Mouse (Mus musculus): ENCODE data around the gene Olfr639. TPM values are rescaled to one million over a fixed set of nuclear protein-coding genes. Genes with fewer than 3 reads are reported as not detected.

The Olfr639 gene
- not detected in 2 replicates for polyA plus RNA-seq (2015; fragmentation: Nextera tagmentation; extraction: Ambion mirVana)

GRCm38 (mm10) chr7:104017203-104017602 lies at the start of gene Olfr639:
TSS of gene Olfr639 (minus strand) at chr7:104017303.
- Histone ChIP-seq H3K4me1 (ENCODE audit: control insufficient read depth, low read depth, low read length) (no peaks in the 10 kb centered on the region), H3K9ac (ENCODE audit: low read depth, low read length) (no peak within 1 kb of the TSS), H3K27ac (ENCODE audit: low read length) (no peak within 1 kb of the TSS), H3K4me3 (ENCODE audit: low read depth, low read length) (no peak within 1 kb of the TSS), H3K4me2 (ENCODE audit: low read depth, low read length) (no peak within 1 kb of the TSS), H3K36me3 (ENCODE audit: control insufficient read depth, insufficient read depth) (no peaks in the 10 kb centered on the region), H3K27me3 (ENCODE audit: control insufficient read depth, insufficient read depth, low read depth, low read length) (no peaks in the 10 kb centered on the region), H3K9me3 (replicated peaks; ENCODE audit: control insufficient read depth, low read length) (no peaks in the 10 kb centered on the region)
- no peak for ATAC-seq (ENCODE audit: low read depth)

GRCm38 (mm10) chr7:104061345-104061744 lies 44.2 kb upstream of the Olfr639 start, which contains the start of gene 4930516K23Rik:
TSS of gene 4930516K23Rik (minus strand) at chr7:104061445.
- no peaks in the 10 kb centered on the region for H3K36me3 ChIP-seq (ENCODE audit: control insufficient read depth, insufficient read depth)
- 37% methylated on average over 2 of the region's 2 CpGs for WGBS (ENCODE audit: insufficient replicate concordance)
- H3K9ac ChIP-seq (ENCODE audit: low read depth, low read length): no peak within 1 kb of the TSS
- H3K27ac ChIP-seq (ENCODE audit: low read length): no peak within 1 kb of the TSS
- H3K4me3 ChIP-seq (ENCODE audit: low read depth, low read length): no peak within 1 kb of the TSS
- H3K4me2 ChIP-seq (ENCODE audit: low read depth, low read length): no peak within 1 kb of the TSS
- H3K27me3 ChIP-seq (ENCODE audit: control insufficient read depth, insufficient read depth, low read depth, low read length): no peaks in the 10 kb centered on the region
- ATAC-seq (ENCODE audit: low read depth): no peak
- H3K4me1 ChIP-seq (ENCODE audit: control insufficient read depth, low read depth, low read length): no peaks in the 10 kb centered on the region
- no peaks in the 10 kb centered on the region for H3K9me3 ChIP-seq (replicated peaks; ENCODE audit: control insufficient read depth, low read length)

GRCm38 (mm10) chr7:104059215-104059614 lies 42.1 kb upstream of the Olfr639 start:
- 73% methylated on average over 1 of the region's 1 CpGs for WGBS (ENCODE audit: insufficient replicate concordance)
- no peaks in the 10 kb centered on the region for H3K9me3 ChIP-seq (replicated peaks; ENCODE audit: control insufficient read depth, low read length)
- no peak overlapping the region for H3K27ac ChIP-seq (ENCODE audit: low read length)
- H3K4me2 ChIP-seq (ENCODE audit: low read depth, low read length): no peak overlapping the region
- no peak overlapping the region for H3K9ac ChIP-seq (ENCODE audit: low read depth, low read length)
- no peak overlapping the region for H3K4me3 ChIP-seq (ENCODE audit: low read depth, low read length)
- H3K4me1 ChIP-seq (ENCODE audit: control insufficient read depth, low read depth, low read length): no peaks in the 10 kb centered on the region
- no peak for ATAC-seq (ENCODE audit: low read depth)
- no peaks in the 10 kb centered on the region for H3K36me3 ChIP-seq (ENCODE audit: control insufficient read depth, insufficient read depth)
- H3K27me3 ChIP-seq (ENCODE audit: control insufficient read depth, insufficient read depth, low read depth, low read length): no peaks in the 10 kb centered on the region

- Histone ChIP-seq H3K27ac (ENCODE audit: low read length) (no peak within 1 kb of the TSS), H3K36me3 (ENCODE audit: control insufficient read depth, insufficient read depth) (no peaks in the 10 kb centered on the region), H3K4me2 (ENCODE audit: low read depth, low read length) (no peak within 1 kb of the TSS), H3K4me3 (ENCODE audit: low read depth, low read length) (no peak within 1 kb of the TSS), H3K4me1 (ENCODE audit: control insufficient read depth, low read depth, low read length) (no peaks in the 10 kb centered on the region), H3K9ac (ENCODE audit: low read depth, low read length) (no peak within 1 kb of the TSS), H3K9me3 (replicated peaks; ENCODE audit: control insufficient read depth, low read length) (no peaks in the 10 kb centered on the region), H3K27me3 (ENCODE audit: control insufficient read depth, insufficient read depth, low read depth, low read length) (no peaks in the 10 kb centered on the region)
- 29% methylated on average over 1 of the region's 1 CpGs for WGBS (ENCODE audit: insufficient replicate concordance)
- no peak for ATAC-seq (ENCODE audit: low read depth)
Measured at GRCm38 (mm10) chr7:104052566-104052965, 35.5 kb upstream of the Olfr639 start, which contains the start of gene Olfr642. TSS of gene Olfr642 (minus strand) at chr7:104052666.

GRCm38 (mm10) chr7:104050745-104051144 lies 33.6 kb upstream of the Olfr639 start:
- 43% methylated on average over 4 of the region's 4 CpGs for WGBS (ENCODE audit: insufficient replicate concordance)
- H3K4me2 ChIP-seq (ENCODE audit: low read depth, low read length): no peak overlapping the region
- no peaks in the 10 kb centered on the region for H3K27me3 ChIP-seq (ENCODE audit: control insufficient read depth, insufficient read depth, low read depth, low read length)
- H3K4me1 ChIP-seq (ENCODE audit: control insufficient read depth, low read depth, low read length): no peaks in the 10 kb centered on the region
- no peaks in the 10 kb centered on the region for H3K9me3 ChIP-seq (replicated peaks; ENCODE audit: control insufficient read depth, low read length)
- no peak overlapping the region for H3K27ac ChIP-seq (ENCODE audit: low read length)
- H3K4me3 ChIP-seq (ENCODE audit: low read depth, low read length): no peak overlapping the region
- H3K9ac ChIP-seq (ENCODE audit: low read depth, low read length): no peak overlapping the region
- H3K36me3 ChIP-seq (ENCODE audit: control insufficient read depth, insufficient read depth): no peaks in the 10 kb centered on the region
- no peak for ATAC-seq (ENCODE audit: low read depth)

GRCm38 (mm10) chr7:104035145-104035544 lies 18.0 kb upstream of the Olfr639 start, which contains the start of gene Olfr641:
TSS of gene Olfr641 (plus strand) at chr7:104035445.
- Histone ChIP-seq H3K4me1 (ENCODE audit: control insufficient read depth, low read depth, low read length) (no peaks in the 10 kb centered on the region), H3K4me2 (ENCODE audit: low read depth, low read length) (no peak within 1 kb of the TSS), H3K4me3 (ENCODE audit: low read depth, low read length) (no peak within 1 kb of the TSS), H3K9ac (ENCODE audit: low read depth, low read length) (no peak within 1 kb of the TSS), H3K27ac (ENCODE audit: low read length) (no peak within 1 kb of the TSS), H3K27me3 (ENCODE audit: control insufficient read depth, insufficient read depth, low read depth, low read length) (no peaks in the 10 kb centered on the region), H3K36me3 (ENCODE audit: control insufficient read depth, insufficient read depth) (no peaks in the 10 kb centered on the region), H3K9me3 (replicated peaks; ENCODE audit: control insufficient read depth, low read length) (no peaks in the 10 kb centered on the region)
- no peak for ATAC-seq (ENCODE audit: low read depth)
- WGBS (ENCODE audit: insufficient replicate concordance): 52% methylated on average over 1 of the region's 1 CpGs

- Histone ChIP-seq H3K27ac (ENCODE audit: low read length) (no peak overlapping the region), H3K4me1 (ENCODE audit: control insufficient read depth, low read depth, low read length) (no peaks in the 10 kb centered on the region), H3K9ac (ENCODE audit: low read depth, low read length) (no peak overlapping the region), H3K4me2 (ENCODE audit: low read depth, low read length) (no peak overlapping the region), H3K4me3 (ENCODE audit: low read depth, low read length) (no peak overlapping the region), H3K9me3 (replicated peaks; ENCODE audit: control insufficient read depth, low read length) (no peaks in the 10 kb centered on the region), H3K27me3 (ENCODE audit: control insufficient read depth, insufficient read depth, low read depth, low read length) (no peaks in the 10 kb centered on the region), H3K36me3 (ENCODE audit: control insufficient read depth, insufficient read depth) (no peaks in the 10 kb centered on the region)
- WGBS (ENCODE audit: insufficient replicate concordance): 58% methylated on average over 3 of the region's 3 CpGs
- ATAC-seq (ENCODE audit: low read depth): no peak
Measured at GRCm38 (mm10) chr7:104026978-104027377, 9.9 kb upstream of the Olfr639 start.

- Histone ChIP-seq H3K27ac (ENCODE audit: low read length) (no peak within 1 kb of the TSS), H3K27me3 (ENCODE audit: control insufficient read depth, insufficient read depth, low read depth, low read length) (no peaks in the 10 kb centered on the region), H3K4me3 (ENCODE audit: low read depth, low read length) (no peak within 1 kb of the TSS), H3K9me3 (replicated peaks; ENCODE audit: control insufficient read depth, low read length) (no peaks in the 10 kb centered on the region), H3K9ac (ENCODE audit: low read depth, low read length) (no peak within 1 kb of the TSS), H3K4me2 (ENCODE audit: low read depth, low read length) (no peak within 1 kb of the TSS), H3K36me3 (ENCODE audit: control insufficient read depth, insufficient read depth) (no peaks in the 10 kb centered on the region), H3K4me1 (ENCODE audit: control insufficient read depth, low read depth, low read length) (no peaks in the 10 kb centered on the region)
- 57% methylated on average over 6 of the region's 6 CpGs for WGBS (ENCODE audit: insufficient replicate concordance)
- no peak for ATAC-seq (ENCODE audit: low read depth)
Measured at GRCm38 (mm10) chr7:104025473-104025872, 8.4 kb upstream of the Olfr639 start, which contains the start of gene Olfr640. TSS of gene Olfr640 (minus strand) at chr7:104025573.

- Histone ChIP-seq H3K27ac (ENCODE audit: low read length) (no peak overlapping the region), H3K9ac (ENCODE audit: low read depth, low read length) (no peak overlapping the region), H3K4me3 (ENCODE audit: low read depth, low read length) (no peak overlapping the region), H3K36me3 (ENCODE audit: control insufficient read depth, insufficient read depth) (no peaks in the 10 kb centered on the region), H3K4me2 (ENCODE audit: low read depth, low read length) (no peak overlapping the region), H3K4me1 (ENCODE audit: control insufficient read depth, low read depth, low read length) (no peaks in the 10 kb centered on the region), H3K27me3 (ENCODE audit: control insufficient read depth, insufficient read depth, low read depth, low read length) (no peaks in the 10 kb centered on the region), H3K9me3 (replicated peaks; ENCODE audit: control insufficient read depth, low read length) (no peaks in the 10 kb centered on the region)
- WGBS (ENCODE audit: insufficient replicate concordance): 68% methylated on average over 6 of the region's 6 CpGs
- no peak for ATAC-seq (ENCODE audit: low read depth)
Measured at GRCm38 (mm10) chr7:104021651-104022050, 4.5 kb upstream of the Olfr639 start.

Measured in liver, embryonic 16.5 days (tissue).